Mouse (Mus musculus) left cerebral cortex, adult 9 months (tissue): ENCODE results near the gene Gfral.

Experiments
- DNase-seq, 2 experiments: peaks; one replicate each; pipeline ENCODE4 v3.0.0; 2022; ENCODE audit warnings: low spot score in 2 of 2

Gene Gfral

DNA sequence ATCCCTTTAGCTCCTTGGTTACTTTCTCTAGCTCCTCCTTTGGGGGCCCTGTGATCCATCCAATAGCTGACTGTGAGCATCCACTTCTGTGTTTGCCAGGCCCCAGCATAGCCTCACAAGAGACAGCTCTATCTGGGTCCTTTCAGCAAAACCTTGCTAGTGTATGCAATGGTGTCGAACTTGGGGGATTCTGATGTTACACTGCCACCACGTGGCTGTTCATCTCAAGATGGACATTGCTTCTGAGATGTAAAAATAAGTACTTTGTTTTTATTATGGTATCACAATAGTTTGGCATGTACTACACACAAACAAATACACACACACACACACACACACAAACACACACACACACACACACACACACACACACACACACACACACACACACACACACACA is 90.6 kb downstream of the Gfral start:
- DNase-seq = peak in 1 of 2 experiments; percentile 71
